Mouse (Mus musculus): ENCODE results near the gene Kdm1a. TPM values are rescaled to one million over a fixed set of nuclear protein-coding genes. Genes with fewer than 3 reads are reported as not detected.
A peak's percentile ranks its signal among the peaks of the same experiment; 100 is the strongest.

Gene Kdm1a
- polyA plus RNA-seq, 1 experiment from 2014 or later = 116 TPM

DNA sequence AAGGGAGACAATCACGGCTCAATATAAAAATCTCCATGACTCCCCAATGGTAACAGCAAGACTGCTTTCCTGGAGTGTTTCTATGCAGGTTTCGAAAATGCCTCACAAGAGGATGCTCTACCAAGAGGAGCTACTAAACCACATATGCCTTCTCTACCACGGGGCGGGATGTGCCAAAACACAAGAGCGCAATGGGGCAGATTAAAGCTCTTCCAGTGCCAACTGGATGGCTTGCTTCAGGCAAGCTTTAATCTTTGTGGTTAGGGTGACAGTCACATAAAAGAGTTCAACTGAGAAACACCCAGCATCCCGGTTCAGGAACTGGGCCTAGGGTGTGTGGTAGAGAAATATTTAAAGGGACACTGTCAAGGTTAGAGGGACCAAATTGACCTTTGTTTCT, 39.8 kb downstream of the Kdm1a start:
- Histone ChIP-seq H3K27me3 (ENCODE audit: control insufficient read depth, insufficient read depth, low read length) (no peaks in the 10 kb centered on the region), H3K36me3 (ENCODE audit: control insufficient read depth, insufficient read depth, low read length) (peaks cover 91% of the 10 kb centered on the region), H3K9me3 (ENCODE audit: control insufficient read depth, low read length) (no peaks in the 10 kb centered on the region), H3K4me2 (ENCODE audit: low read length) (no peak overlapping the region), H3K27ac (replicated peaks; ENCODE audit: low read depth, low read length) (no peak overlapping the region), H3K4me1 (ENCODE audit: control insufficient read depth, insufficient read depth, low read length) (no peaks in the 10 kb centered on the region), H3K9ac (replicated peaks; ENCODE audit: low read length) (no peak overlapping the region), H3K4me3 (replicated peaks; ENCODE audit: low read depth, low read length) (no peak overlapping the region)
- ATAC-seq (ENCODE audit: low FRiP score, low TSS enrichment) (no peak), DNase-seq (no peak)
- WGBS = 78% methylated on average over 6 of the region's 6 CpGs

DNA sequence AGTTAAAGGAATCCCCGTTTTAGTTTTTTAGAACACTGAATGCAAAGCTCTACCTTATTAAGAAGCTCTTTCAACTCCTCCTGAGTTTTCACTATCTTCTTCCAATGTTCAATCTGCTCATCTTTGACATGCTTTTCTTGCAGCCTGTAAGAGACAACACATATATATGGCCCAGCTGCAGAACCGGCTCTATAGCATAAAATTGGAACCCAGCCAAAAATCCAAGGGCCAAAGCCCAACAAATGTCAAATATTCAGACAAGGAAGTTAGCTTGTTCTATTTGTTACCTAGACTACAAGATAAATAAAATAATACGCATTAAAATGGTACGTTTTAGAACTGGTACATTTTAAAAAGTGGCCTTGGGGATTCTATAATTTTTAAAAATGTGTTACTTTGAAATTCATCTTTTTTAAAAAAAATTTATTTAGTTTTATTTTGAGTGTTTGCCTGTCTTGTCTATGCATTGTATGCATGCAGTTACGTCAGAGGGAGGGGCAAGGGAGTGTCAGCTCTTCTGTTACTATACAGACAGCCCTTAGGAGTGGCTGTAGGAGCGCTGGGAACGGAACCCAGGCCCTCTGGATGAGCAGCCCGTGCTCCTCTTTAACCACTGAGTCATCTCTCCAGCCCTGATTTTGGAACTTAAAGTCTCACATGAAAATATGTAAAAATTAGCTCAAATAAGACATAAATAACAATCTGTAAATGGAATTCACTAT, 42.1 kb downstream of the Kdm1a start:
- 90% methylated on average over 8 of the region's 8 CpGs for WGBS
- no peak overlapping the region for H3K27ac ChIP-seq (replicated peaks; ENCODE audit: low read depth, low read length)

DNA sequence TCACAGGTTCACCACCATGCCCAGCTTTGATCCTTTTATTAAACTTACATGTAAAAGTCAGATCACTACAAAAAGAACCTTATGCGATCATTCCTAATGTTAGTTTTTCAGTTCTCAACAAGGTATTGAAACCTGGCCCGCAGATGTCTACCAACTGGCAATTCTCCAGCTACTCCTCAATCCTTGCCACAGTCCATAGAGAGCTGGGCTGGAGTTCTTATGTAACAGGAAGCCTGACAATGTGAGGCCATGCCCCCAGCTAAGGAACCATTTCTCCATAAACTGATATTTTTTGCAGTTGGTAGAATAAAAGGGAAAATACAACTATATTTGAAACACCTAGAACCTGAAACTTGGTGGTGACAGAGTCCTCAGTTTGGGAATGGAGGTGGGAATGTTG, 42.8 kb downstream of the Kdm1a start:
- Histone ChIP-seq H3K4me3 (replicated peaks; ENCODE audit: low read depth, low read length) (no peak overlapping the region), H3K9ac (replicated peaks; ENCODE audit: low read length) (no peak overlapping the region), H3K36me3 (ENCODE audit: control insufficient read depth, insufficient read depth, low read length) (peaks cover 93% of the 10 kb centered on the region), H3K27ac (replicated peaks; ENCODE audit: low read depth, low read length) (no peak overlapping the region), H3K27me3 (ENCODE audit: control insufficient read depth, insufficient read depth, low read length) (no peaks in the 10 kb centered on the region), H3K9me3 (ENCODE audit: control insufficient read depth, low read length) (no peaks in the 10 kb centered on the region), H3K4me1 (ENCODE audit: control insufficient read depth, insufficient read depth, low read length) (no peaks in the 10 kb centered on the region), H3K4me2 (ENCODE audit: low read length) (no peak overlapping the region)
- DNase-seq = no peak
- no peak for ATAC-seq (ENCODE audit: low FRiP score, low TSS enrichment)
- 97% methylated on average over 2 of the region's 2 CpGs for WGBS

More for the DNA sequence above, 42.1 kb downstream of the Kdm1a start:
- DNase-seq (no peak), ATAC-seq (ENCODE audit: low FRiP score, low TSS enrichment) (no peak)
- H3K4me2 ChIP-seq (ENCODE audit: low read length) = no peak overlapping the region
- H3K9me3 ChIP-seq (ENCODE audit: control insufficient read depth, low read length) = no peaks in the 10 kb centered on the region
- peaks cover 92% of the 10 kb centered on the region for H3K36me3 ChIP-seq (ENCODE audit: control insufficient read depth, insufficient read depth, low read length)
- no peaks in the 10 kb centered on the region for H3K4me1 ChIP-seq (ENCODE audit: control insufficient read depth, insufficient read depth, low read length)
- H3K27me3 ChIP-seq (ENCODE audit: control insufficient read depth, insufficient read depth, low read length) = no peaks in the 10 kb centered on the region
- H3K9ac ChIP-seq (replicated peaks; ENCODE audit: low read length) = no peak overlapping the region
- no peak overlapping the region for H3K4me3 ChIP-seq (replicated peaks; ENCODE audit: low read depth, low read length)

- no peaks in the 10 kb centered on the region for H3K9me3 ChIP-seq (ENCODE audit: control insufficient read depth, low read length)
- ATAC-seq (ENCODE audit: low FRiP score, low TSS enrichment) (no peak), DNase-seq (no peak)
- H3K27ac ChIP-seq (replicated peaks; ENCODE audit: low read depth, low read length) = no peak overlapping the region
- 96% methylated on average over 2 of the region's 2 CpGs for WGBS
- H3K4me3 ChIP-seq (replicated peaks; ENCODE audit: low read depth, low read length) = no peak overlapping the region
- H3K27me3 ChIP-seq (ENCODE audit: control insufficient read depth, insufficient read depth, low read length) = no peaks in the 10 kb centered on the region
- H3K36me3 ChIP-seq (ENCODE audit: control insufficient read depth, insufficient read depth, low read length) = peaks cover 94% of the 10 kb centered on the region
- no peak overlapping the region for H3K9ac ChIP-seq (replicated peaks; ENCODE audit: low read length)
- no peak overlapping the region for H3K4me2 ChIP-seq (ENCODE audit: low read length)
- H3K4me1 ChIP-seq (ENCODE audit: control insufficient read depth, insufficient read depth, low read length) = no peaks in the 10 kb centered on the region
These were observed 44.9 kb downstream of the Kdm1a start for GRCm38 (mm10) chr4:136557638-136558037.

GRCm38 (mm10) chr4:136553108-136553507, 49.4 kb downstream of the Kdm1a start:
- H3K9ac ChIP-seq (replicated peaks; ENCODE audit: low read length) = no peak overlapping the region
- ATAC-seq (ENCODE audit: low FRiP score, low TSS enrichment) (no peak), DNase-seq (no peak)
- 59% methylated on average over 1 of the region's 1 CpGs for WGBS
- H3K4me3 ChIP-seq (replicated peaks; ENCODE audit: low read depth, low read length) = no peak overlapping the region
- no peak overlapping the region for H3K4me2 ChIP-seq (ENCODE audit: low read length)
- H3K4me1 ChIP-seq (ENCODE audit: control insufficient read depth, insufficient read depth, low read length) = no peaks in the 10 kb centered on the region
- H3K9me3 ChIP-seq (ENCODE audit: control insufficient read depth, low read length) = no peaks in the 10 kb centered on the region
- H3K27ac ChIP-seq (replicated peaks; ENCODE audit: low read depth, low read length) = no peak overlapping the region
- H3K27me3 ChIP-seq (ENCODE audit: control insufficient read depth, insufficient read depth, low read length) = no peaks in the 10 kb centered on the region
- peaks cover 95% of the 10 kb centered on the region for H3K36me3 ChIP-seq (ENCODE audit: control insufficient read depth, insufficient read depth, low read length)

- WGBS = 78% methylated on average over 1 of the region's 1 CpGs
- no peaks in the 10 kb centered on the region for H3K9me3 ChIP-seq (ENCODE audit: control insufficient read depth, low read length)
- DNase-seq (peak; percentile 42), ATAC-seq (ENCODE audit: low FRiP score, low TSS enrichment) (no peak)
- no peak overlapping the region for H3K4me3 ChIP-seq (replicated peaks; ENCODE audit: low read depth, low read length)
- no peak overlapping the region for H3K4me2 ChIP-seq (ENCODE audit: low read length)
- H3K27me3 ChIP-seq (ENCODE audit: control insufficient read depth, insufficient read depth, low read length) = no peaks in the 10 kb centered on the region
- peaks cover 93% of the 10 kb centered on the region for H3K36me3 ChIP-seq (ENCODE audit: control insufficient read depth, insufficient read depth, low read length)
- H3K4me1 ChIP-seq (ENCODE audit: control insufficient read depth, insufficient read depth, low read length) = no peaks in the 10 kb centered on the region
- no peak overlapping the region for H3K9ac ChIP-seq (replicated peaks; ENCODE audit: low read length)
- H3K27ac ChIP-seq (replicated peaks; ENCODE audit: low read depth, low read length) = peak overlapping the region; percentile 42
These were observed 54.1 kb downstream of the Kdm1a start for GRCm38 (mm10) chr4:136548381-136548801.

GRCm38 (mm10) chr4:136547721-136548120, 54.8 kb downstream of the Kdm1a start:
- Histone ChIP-seq H3K36me3 (ENCODE audit: control insufficient read depth, insufficient read depth, low read length) (peaks cover 93% of the 10 kb centered on the region), H3K9me3 (ENCODE audit: control insufficient read depth, low read length) (no peaks in the 10 kb centered on the region), H3K4me1 (ENCODE audit: control insufficient read depth, insufficient read depth, low read length) (no peaks in the 10 kb centered on the region), H3K4me3 (replicated peaks; ENCODE audit: low read depth, low read length) (no peak overlapping the region), H3K27me3 (ENCODE audit: control insufficient read depth, insufficient read depth, low read length) (no peaks in the 10 kb centered on the region), H3K9ac (replicated peaks; ENCODE audit: low read length) (no peak overlapping the region), H3K27ac (replicated peaks; ENCODE audit: low read depth, low read length) (no peak overlapping the region), H3K4me2 (ENCODE audit: low read length) (no peak overlapping the region)
- WGBS = 84% methylated on average over 1 of the region's 1 CpGs
- no peak for DNase-seq
- no peak for ATAC-seq (ENCODE audit: low FRiP score, low TSS enrichment)

DNA sequence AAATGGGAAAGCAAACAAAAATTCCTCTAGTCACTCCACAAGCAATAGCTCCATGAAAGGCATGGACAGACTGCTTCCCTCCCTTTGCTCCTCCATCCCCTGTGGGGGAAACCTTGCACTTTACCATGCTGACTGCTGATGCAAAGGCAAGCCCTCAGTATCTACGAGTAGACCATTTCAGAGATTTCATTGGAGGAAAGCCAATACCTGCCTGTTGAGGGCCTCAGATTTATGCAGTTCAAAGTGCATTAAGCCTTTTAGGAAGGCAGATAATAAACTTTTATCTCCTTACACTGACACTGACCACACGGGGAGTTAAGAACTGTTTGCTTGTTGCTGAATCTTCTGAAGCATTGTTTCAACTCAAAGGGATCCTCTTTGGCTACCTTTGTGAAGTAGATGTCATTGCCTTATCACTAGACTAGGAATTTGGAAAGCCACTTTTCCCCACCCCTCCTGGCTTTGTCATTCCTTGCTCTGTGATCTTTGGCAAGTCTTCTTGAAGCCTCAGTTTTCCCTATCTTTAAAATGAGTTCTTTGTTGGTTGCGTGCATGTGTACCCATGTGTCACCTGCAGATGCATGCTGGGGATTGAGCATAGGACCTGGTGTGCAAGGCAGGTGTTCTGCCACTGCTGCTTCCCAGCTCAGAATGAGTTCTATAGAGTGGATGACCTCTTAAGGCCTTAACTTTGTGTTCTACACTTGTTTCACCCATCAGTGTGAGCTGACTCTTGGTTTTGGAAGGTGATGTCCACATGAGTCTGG, 56.1 kb downstream of the Kdm1a start:
- 84% methylated on average over 3 of the region's 3 CpGs for WGBS
- DNase-seq (no peak), ATAC-seq (ENCODE audit: low FRiP score, low TSS enrichment) (no peak)
- Histone ChIP-seq H3K9ac (replicated peaks; ENCODE audit: low read length) (no peak overlapping the region), H3K9me3 (ENCODE audit: control insufficient read depth, low read length) (no peaks in the 10 kb centered on the region), H3K4me2 (ENCODE audit: low read length) (no peak overlapping the region), H3K36me3 (ENCODE audit: control insufficient read depth, insufficient read depth, low read length) (peaks cover 92% of the 10 kb centered on the region), H3K27me3 (ENCODE audit: control insufficient read depth, insufficient read depth, low read length) (no peaks in the 10 kb centered on the region), H3K27ac (replicated peaks; ENCODE audit: low read depth, low read length) (no peak overlapping the region), H3K4me3 (replicated peaks; ENCODE audit: low read depth, low read length) (no peak overlapping the region), H3K4me1 (ENCODE audit: control insufficient read depth, insufficient read depth, low read length) (no peaks in the 10 kb centered on the region)

DNA sequence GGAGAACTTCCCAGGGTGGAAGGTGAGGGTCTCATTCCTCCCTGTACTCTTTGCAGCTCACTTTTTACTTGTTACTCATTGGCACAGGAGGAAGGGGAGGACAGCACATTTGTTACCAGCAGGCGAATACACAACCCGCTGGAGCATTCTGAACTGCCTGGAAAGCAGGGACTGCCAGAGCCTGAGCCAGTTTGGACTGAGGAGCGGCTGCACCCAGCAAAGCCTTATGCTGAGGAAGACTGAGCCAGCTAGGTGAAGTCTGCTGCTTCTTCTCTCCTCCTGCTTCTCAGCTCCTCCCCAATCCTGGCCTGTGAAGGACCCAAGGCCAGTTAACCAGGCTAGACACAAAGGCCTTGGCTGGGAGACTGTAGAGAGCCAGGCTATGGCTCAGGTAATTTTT, 57.4 kb downstream of the Kdm1a start:
- DNase-seq = no peak
- Histone ChIP-seq H3K4me1 (ENCODE audit: control insufficient read depth, insufficient read depth, low read length) (no peaks in the 10 kb centered on the region), H3K4me2 (ENCODE audit: low read length) (no peak overlapping the region), H3K9me3 (ENCODE audit: control insufficient read depth, low read length) (no peaks in the 10 kb centered on the region), H3K27ac (replicated peaks; ENCODE audit: low read depth, low read length) (no peak overlapping the region), H3K9ac (replicated peaks; ENCODE audit: low read length) (no peak overlapping the region), H3K4me3 (replicated peaks; ENCODE audit: low read depth, low read length) (no peak overlapping the region), H3K27me3 (ENCODE audit: control insufficient read depth, insufficient read depth, low read length) (no peaks in the 10 kb centered on the region), H3K36me3 (ENCODE audit: control insufficient read depth, insufficient read depth, low read length) (peaks cover 84% of the 10 kb centered on the region)
- ATAC-seq (ENCODE audit: low FRiP score, low TSS enrichment) = no peak
- WGBS = 95% methylated on average over 3 of the region's 3 CpGs
